Mouse (Mus musculus) left cerebral cortex, postnatal 4 days (tissue): ENCODE data around the gene Sec31b. TPM values are rescaled to one million over a fixed set of nuclear protein-coding genes. Genes with fewer than 3 reads are reported as not detected.
A peak's percentile ranks its signal among the peaks of the same experiment; 100 is the strongest.

Source experiments
- DNase-seq: peaks from one replicate; pipeline ENCODE4 v3.0.0-alpha.2; 2022
- intact Hi-C: fragments of 180-260 bp; cut with DNase I; formaldehyde crosslinking; loops from one replicate; pipeline ENCODE4 v1.15.1; 2025
- total RNA-seq, 2 experiments: library from RNA; stranded (reverse); gene quantifications; 2 replicates each; pipeline ENCODE4 v1.2.3; 2021

Gene Sec31b
- under 1 TPM in 1 of 2 experiments, not detected in 1; 0.28 TPM for total RNA-seq

- DNase-seq, result peak; percentile 37
- intact Hi-C loops, result no loop called here
These were observed at the start of gene Sec31b for GRCm38 (mm10) chr19:44545321-44546041. TSS of gene Sec31b (minus strand) at chr19:44545864.

GRCm38 (mm10) chr19:44594180-44594579 lies 48.5 kb upstream of the Sec31b start:
- intact Hi-C loops, result no loop called here
- no peak for DNase-seq

- no peak for DNase-seq
- intact Hi-C loops, result no loop called here
These were observed 46.0 kb upstream of the Sec31b start for GRCm38 (mm10) chr19:44591638-44592037.

- no peak for DNase-seq
- intact Hi-C loops, result no loop called here
These were observed 45.3 kb upstream of the Sec31b start for GRCm38 (mm10) chr19:44590992-44591391.

GRCm38 (mm10) chr19:44589591-44590223 lies 44.0 kb upstream of the Sec31b start:
- no peak for DNase-seq
- intact Hi-C loops, result no loop called here

GRCm38 (mm10) chr19:44588036-44588435 lies 42.4 kb upstream of the Sec31b start:
- no peak for DNase-seq

GRCm38 (mm10) chr19:44582638-44583309 lies 37.1 kb upstream of the Sec31b start:
- intact Hi-C loops, result loop anchor here (2.0 to 5.0 kb wide), 2 partner anchors 175 to 312 kb away; partner anchors contain the start of gene Pax2
- DNase-seq, result peak; percentile 94

More at GRCm38 (mm10) chr19:44588036-44588435, 42.4 kb upstream of the Sec31b start:
- intact Hi-C loops, result no loop called here

- intact Hi-C loops, result loop anchor here (2.0 to 5.0 kb wide), 2 partner anchors 175 to 313 kb away; partner anchors contain the start of gene Pax2
- DNase-seq, result no peak
These were observed 36.4 kb upstream of the Sec31b start for GRCm38 (mm10) chr19:44582103-44582502.

- intact Hi-C loops, result no loop called here
- DNase-seq, result no peak
These were observed 32.4 kb upstream of the Sec31b start for GRCm38 (mm10) chr19:44578038-44578437.

GRCm38 (mm10) chr19:44576275-44576674 lies 30.6 kb upstream of the Sec31b start:
- intact Hi-C loops, result no loop called here
- no peak for DNase-seq

GRCm38 (mm10) chr19:44567763-44568162 lies 22.1 kb upstream of the Sec31b start:
- intact Hi-C loops, result no loop called here
- no peak for DNase-seq

GRCm38 (mm10) chr19:44564006-44564405 lies 18.3 kb upstream of the Sec31b start:
- no peak for DNase-seq
- intact Hi-C loops, result no loop called here

- intact Hi-C loops, result no loop called here
- peak; percentile 91 for DNase-seq
These were observed 17.1 kb upstream of the Sec31b start, which contains the start of gene Hif1an for GRCm38 (mm10) chr19:44562652-44563206. TSS of gene Hif1an (plus strand) at chr19:44562850.

- intact Hi-C loops, result no loop called here
- DNase-seq, result peak; percentile 96
These were observed 9.4 kb upstream of the Sec31b start, which contains the start of gene Ndufb8 for GRCm38 (mm10) chr19:44554861-44555590. TSS of gene Ndufb8 (minus strand) at chr19:44555440.

GRCm38 (mm10) chr19:44554490-44554860 lies 8.8 kb upstream of the Sec31b start:
- intact Hi-C loops, result no loop called here
- no peak for DNase-seq

GRCm38 (mm10) chr19:44553286-44553685 lies 7.6 kb upstream of the Sec31b start:
- DNase-seq, result no peak
- intact Hi-C loops, result no loop called here

- intact Hi-C loops, result no loop called here
- DNase-seq, result no peak
These were observed 7.1 kb upstream of the Sec31b start, which contains the start of gene Gm20538 for GRCm38 (mm10) chr19:44552731-44553130. TSS of gene Gm20538 (minus strand) at chr19:44552831.

- intact Hi-C loops, result no loop called here
- DNase-seq, result peak; percentile 74
These were observed 889 bp downstream of the Sec31b start for GRCm38 (mm10) chr19:44544775-44545174.

- intact Hi-C loops, result no loop called here
- no peak for DNase-seq
These were observed 1.3 kb downstream of the Sec31b start for GRCm38 (mm10) chr19:44544372-44544771.

- intact Hi-C loops, result no loop called here
- DNase-seq, result no peak
These were observed 2.9 kb downstream of the Sec31b start for GRCm38 (mm10) chr19:44542694-44543178.
